18 mouse cellular contexts compared by ENCODE assay signal in the genomic region with DNA sequence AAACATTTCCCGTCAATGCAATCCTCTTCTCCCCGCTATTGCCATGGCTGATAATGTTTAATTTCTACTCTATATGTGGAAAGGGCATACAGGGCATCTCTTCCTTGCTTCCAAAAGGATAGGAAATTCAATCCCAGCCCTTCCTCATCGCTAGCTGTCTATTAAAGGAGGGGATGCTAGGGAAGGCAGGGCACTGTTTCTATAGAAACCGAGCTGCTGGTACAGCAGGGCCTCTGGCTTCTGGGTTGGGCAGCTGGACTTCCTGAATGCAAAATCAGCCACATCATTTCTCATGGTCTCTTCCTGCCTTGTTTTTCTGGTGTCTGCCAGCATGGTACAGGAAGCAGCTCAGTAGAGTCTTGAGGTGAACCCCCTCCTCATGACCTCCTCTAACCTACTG.
DNase-seq lines count a peak whose midpoint lies in the region; ATAC-seq and TF ChIP-seq lines count a peak whose summit lies in the region.
"Had no signal": no experiment of that assay in that cellular context is flagged by ENCODE, and none has a peak within 500 bp of the region (broad histone marks: within the 10 kb centered on the region; RNA-seq: fewer than 3 reads in every experiment).

No protein-coding gene starts in this region.

- H3K4me2 ChIP-seq in forebrain, postnatal 0 days (ENCODE audit: low read depth), result no peak overlapping the region
- no peak overlapping the region for H3K4me2 ChIP-seq in forebrain, embryonic 13.5 days
- H3K4me2 ChIP-seq in hindbrain, embryonic 15.5 days, result no peak overlapping the region
- H3K4me2 ChIP-seq in hindbrain, embryonic 11.5 days (replicated peaks; ENCODE audit: low read depth, low read length), result no peak overlapping the region
- H3K4me2 ChIP-seq in midbrain, embryonic 13.5 days (replicated peaks), result no peak overlapping the region
- no peak overlapping the region for H3K4me2 ChIP-seq in midbrain, postnatal 0 days (ENCODE audit: low read depth, low read length, poor library complexity, severe bottlenecking)
- H3K4me2 ChIP-seq: embryonic facial prominence, embryonic 12.5 days; heart, embryonic 11.5 days; hindbrain, embryonic 13.5 days had no signal

- peak; percentile 43 for ATAC-seq in forebrain, postnatal 0 days
- no peak for ATAC-seq in forebrain, embryonic 13.5 days
- ATAC-seq in hindbrain, embryonic 15.5 days (ENCODE audit: low FRiP score, low read depth), result no peak
- no peak for ATAC-seq in hindbrain, embryonic 11.5 days (ENCODE audit: low FRiP score)
- ATAC-seq in midbrain, embryonic 13.5 days, result 0 out of 2 replicates have a peak, but pooled peaks have one; percentile 48
- 0 out of 2 replicates have a peak, but pooled peaks have one; percentile 27 for ATAC-seq in midbrain, postnatal 0 days (ENCODE audit: low FRiP score)

- H3K4me1 ChIP-seq in forebrain, postnatal 0 days (ENCODE audit: insufficient read depth), result no peaks in the 10 kb centered on the region
- no peaks in the 10 kb centered on the region for H3K4me1 ChIP-seq in forebrain, embryonic 13.5 days
- H3K4me1 ChIP-seq in hindbrain, embryonic 15.5 days (replicated peaks), result no peaks in the 10 kb centered on the region
- H3K4me1 ChIP-seq in hindbrain, embryonic 11.5 days (replicated peaks; ENCODE audit: control insufficient read depth, insufficient read depth, low read length), result no peaks in the 10 kb centered on the region
- peaks cover 14% of the 10 kb centered on the region for H3K4me1 ChIP-seq in midbrain, embryonic 13.5 days (replicated peaks)
- peaks cover 5% of the 10 kb centered on the region; the same call in 1 of the 2 replicates for H3K4me1 ChIP-seq in midbrain, postnatal 0 days (ENCODE audit: insufficient read depth, low read length)
- H3K4me1 ChIP-seq in kidney, adult 2 months (ENCODE audit: control insufficient read depth, insufficient read depth, low read length), result no peaks in the 10 kb centered on the region
- H3K4me1 ChIP-seq: embryonic facial prominence, embryonic 12.5 days had no signal

- no peaks in the 10 kb centered on the region for H3K9me3 ChIP-seq in forebrain, postnatal 0 days (ENCODE audit: low read length)
- H3K9me3 ChIP-seq in forebrain, embryonic 13.5 days (replicated peaks), result no peaks in the 10 kb centered on the region
- H3K9me3 ChIP-seq in hindbrain, embryonic 15.5 days, result no peaks in the 10 kb centered on the region
- H3K9me3 ChIP-seq in hindbrain, embryonic 11.5 days (ENCODE audit: control insufficient read depth, low read length), result no peaks in the 10 kb centered on the region
- no peaks in the 10 kb centered on the region for H3K9me3 ChIP-seq in midbrain, embryonic 13.5 days
- no peaks in the 10 kb centered on the region for H3K9me3 ChIP-seq in midbrain, postnatal 0 days (ENCODE audit: low read length)
- H3K9me3 ChIP-seq: embryonic facial prominence, embryonic 12.5 days; hindbrain, embryonic 13.5 days had no signal

- no peak overlapping the region for H3K9ac ChIP-seq in forebrain, postnatal 0 days
- no peak overlapping the region for H3K9ac ChIP-seq in forebrain, embryonic 13.5 days
- no peak overlapping the region for H3K9ac ChIP-seq in hindbrain, embryonic 15.5 days
- no peak overlapping the region for H3K9ac ChIP-seq in hindbrain, embryonic 11.5 days (ENCODE audit: low read depth, low read length)
- no peak overlapping the region for H3K9ac ChIP-seq in midbrain, embryonic 13.5 days (replicated peaks)
- H3K9ac ChIP-seq in midbrain, postnatal 0 days (replicated peaks; ENCODE audit: low read length, poor library complexity, severe bottlenecking), result no peak overlapping the region
- H3K9ac ChIP-seq: embryonic facial prominence, embryonic 12.5 days; hindbrain, embryonic 13.5 days had no signal

- no peak for TF ChIP-seq POLR2A in kidney, adult 2 months (IDR thresholded peaks at IDR 0.05; ENCODE audit: low read depth, low read length)

- H3K27me3 ChIP-seq in forebrain, postnatal 0 days (ENCODE audit: insufficient read depth, low read length), result no peaks in the 10 kb centered on the region
- H3K27me3 ChIP-seq in forebrain, embryonic 13.5 days, result no peaks in the 10 kb centered on the region
- H3K27me3 ChIP-seq in hindbrain, embryonic 15.5 days, result no peaks in the 10 kb centered on the region
- H3K27me3 ChIP-seq in hindbrain, embryonic 11.5 days (ENCODE audit: control insufficient read depth, insufficient read depth, low read length), result no peaks in the 10 kb centered on the region
- no peaks in the 10 kb centered on the region for H3K27me3 ChIP-seq in midbrain, embryonic 13.5 days
- H3K27me3 ChIP-seq in midbrain, postnatal 0 days (ENCODE audit: insufficient read depth, low read length), result no peaks in the 10 kb centered on the region
- H3K27me3 ChIP-seq in kidney, adult 2 months (replicated peaks; ENCODE audit: control insufficient read depth, insufficient read depth, low read length), result no peaks in the 10 kb centered on the region
- H3K27me3 ChIP-seq: embryonic facial prominence, embryonic 12.5 days; hindbrain, embryonic 13.5 days had no signal

- 0 out of 2 replicates have a peak overlapping the region, but pooled peaks have one; percentile 0 for H3K27ac ChIP-seq in forebrain, postnatal 0 days (ENCODE audit: low read depth, low read length)
- H3K27ac ChIP-seq in forebrain, embryonic 13.5 days, result no peak overlapping the region
- 0 out of 2 replicates have a peak overlapping the region, but pooled peaks have one; percentile 42 for H3K27ac ChIP-seq in hindbrain, embryonic 15.5 days (replicated peaks)
- H3K27ac ChIP-seq in hindbrain, embryonic 11.5 days (ENCODE audit: low read depth, low read length), result no peak overlapping the region
- H3K27ac ChIP-seq in midbrain, embryonic 13.5 days, result peak overlapping the region; percentile 19; the same call in 1 of the 2 replicates
- 0 out of 2 replicates have a peak overlapping the region, but pooled peaks have one; percentile 21 for H3K27ac ChIP-seq in midbrain, postnatal 0 days (ENCODE audit: low read depth, low read length)
- no peak overlapping the region for H3K27ac ChIP-seq in kidney, adult 2 months (ENCODE audit: insufficient read depth, low read depth, low read length)
- H3K27ac ChIP-seq: embryonic facial prominence, embryonic 12.5 days; hindbrain, embryonic 13.5 days had no signal

- 67% methylated on average over 4 of the region's 4 CpGs for WGBS in forebrain, postnatal 0 days
- 75% methylated on average over 4 of the region's 4 CpGs for WGBS in forebrain, embryonic 13.5 days
- 59% methylated on average over 4 of the region's 4 CpGs for WGBS in hindbrain, embryonic 15.5 days
- 76% methylated on average over 4 of the region's 4 CpGs for WGBS in hindbrain, embryonic 11.5 days
- 63% methylated on average over 4 of the region's 4 CpGs for WGBS in midbrain, embryonic 13.5 days
- 56% methylated on average over 4 of the region's 4 CpGs for WGBS in midbrain, postnatal 0 days
- 72% methylated on average over 4 of the region's 4 CpGs for WGBS in kidney, adult 2 months

- no peak overlapping the region for H3K4me3 ChIP-seq in forebrain, postnatal 0 days (ENCODE audit: low read depth, low read length)
- no peak overlapping the region for H3K4me3 ChIP-seq in forebrain, embryonic 13.5 days
- no peak overlapping the region for H3K4me3 ChIP-seq in hindbrain, embryonic 15.5 days
- H3K4me3 ChIP-seq in hindbrain, embryonic 11.5 days (ENCODE audit: low read depth, low read length), result no peak overlapping the region
- no peak overlapping the region for H3K4me3 ChIP-seq in midbrain, embryonic 13.5 days (replicated peaks)
- no peak overlapping the region for H3K4me3 ChIP-seq in midbrain, postnatal 0 days (ENCODE audit: low read depth, low read length)
- no peak overlapping the region for H3K4me3 ChIP-seq in kidney, adult 2 months (ENCODE audit: insufficient read depth, low read depth, low read length)
- H3K4me3 ChIP-seq: embryonic facial prominence, embryonic 12.5 days; hindbrain, embryonic 13.5 days had no signal

- TF ChIP-seq CTCF in forebrain, postnatal 0 days (IDR thresholded peaks at IDR 0.05; ENCODE audit: low read depth), result no peak
- TF ChIP-seq CTCF in midbrain, postnatal 0 days (IDR thresholded peaks at IDR 0.05), result no peak
- no peak for TF ChIP-seq CTCF in kidney, adult 2 months (conservative IDR thresholded peaks at IDR 0.05; ENCODE audit: insufficient read depth, insufficient read length, low read depth, low read length)

- H3K36me3 ChIP-seq in forebrain, postnatal 0 days (ENCODE audit: insufficient read depth), result no peaks in the 10 kb centered on the region
- no peaks in the 10 kb centered on the region for H3K36me3 ChIP-seq in forebrain, embryonic 13.5 days (ENCODE audit: poor library complexity, severe bottlenecking)
- no peaks in the 10 kb centered on the region for H3K36me3 ChIP-seq in hindbrain, embryonic 15.5 days
- no peaks in the 10 kb centered on the region for H3K36me3 ChIP-seq in hindbrain, embryonic 11.5 days (ENCODE audit: control insufficient read depth, insufficient read depth, low read length)
- no peaks in the 10 kb centered on the region for H3K36me3 ChIP-seq in midbrain, embryonic 13.5 days
- no peaks in the 10 kb centered on the region for H3K36me3 ChIP-seq in midbrain, postnatal 0 days (ENCODE audit: insufficient read depth, low read length)
- H3K36me3 ChIP-seq in kidney, adult 2 months (ENCODE audit: control insufficient read depth, insufficient read depth, low read length), result no peaks in the 10 kb centered on the region
- H3K36me3 ChIP-seq: embryonic facial prominence, embryonic 12.5 days; hindbrain, embryonic 13.5 days had no signal

- DNase-seq in forebrain, postnatal 0 days, result no peak
- no peak for DNase-seq in hindbrain, embryonic 11.5 days (ENCODE audit: low spot score)
- DNase-seq in midbrain, postnatal 0 days (ENCODE audit: low spot score), result no peak
- DNase-seq in spleen, postnatal 14 days (ENCODE audit: low spot score in 2 of 2), result no peak
- no peak for DNase-seq in kidney, adult 2 months
- DNase-seq: adrenal gland, postnatal 10 days; cerebellum, adult 11-12 months; cerebellum, adult 9-10 months; cerebellum, postnatal 25 days; gastrocnemius, postnatal 36 days; heart, adult 18-20 months; heart, postnatal 36 days had no signal

Comparison
In these comparisons a context has a peak if more than half of its experiments do, and no peak if none do; other contexts are left out.
1. ATAC-seq: peak in forebrain, postnatal 0 days (single experiment), midbrain, embryonic 13.5 days (single experiment) and midbrain, postnatal 0 days (single experiment); none in forebrain, embryonic 13.5 days (single experiment), hindbrain, embryonic 15.5 days (single experiment) and hindbrain, embryonic 11.5 days (single experiment).
2. H3K27ac ChIP-seq: peak in forebrain, postnatal 0 days (single experiment), hindbrain, embryonic 15.5 days (single experiment), midbrain, embryonic 13.5 days (single experiment) and midbrain, postnatal 0 days (single experiment); none in forebrain, embryonic 13.5 days (single experiment), hindbrain, embryonic 11.5 days (single experiment) and kidney, adult 2 months (single experiment).